Mouse (Mus musculus): Measurements from ENCODE around the gene Tiam1. TPM values are rescaled to one million over a fixed set of nuclear protein-coding genes. Genes with fewer than 3 reads are reported as not detected.
A peak's percentile ranks its signal among the peaks of the same experiment; 100 is the strongest.

The Tiam1 gene
- polyA plus RNA-seq, 1 experiment from 2014 or later: 24.5 TPM

DNA sequence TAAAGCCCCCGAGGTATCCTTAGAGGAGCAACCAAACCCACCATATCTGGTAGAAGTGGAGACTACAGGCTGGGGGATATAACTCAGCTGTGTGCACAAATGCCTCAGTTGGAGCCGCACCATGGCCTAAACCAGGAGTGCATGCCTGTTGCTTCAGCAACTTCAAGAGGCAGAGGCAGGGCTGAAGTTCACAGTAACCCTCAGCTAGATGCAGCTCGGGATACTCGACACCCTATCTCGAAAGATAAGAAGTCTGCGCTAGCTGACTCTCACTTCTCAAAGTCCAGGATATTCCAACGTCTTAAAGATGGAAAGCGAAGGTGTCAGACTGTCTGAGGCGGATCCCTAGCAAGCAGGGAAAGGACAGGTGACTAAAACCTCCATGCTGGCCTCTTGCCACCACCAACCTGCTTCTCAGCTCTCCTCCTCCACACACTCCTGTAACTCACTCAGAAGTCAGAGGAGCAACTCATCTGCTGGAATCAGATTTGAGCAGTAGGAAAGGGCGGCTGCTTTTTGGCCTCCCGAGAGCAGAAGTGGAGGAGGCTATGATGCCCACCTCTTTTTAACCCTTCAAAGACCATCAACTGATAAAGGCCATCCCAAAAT, 52.4 kb downstream of the Tiam1 start:
- Histone ChIP-seq H3K27me3 (ENCODE audit: control insufficient read depth, insufficient read depth, low read length) (no peaks in the 10 kb centered on the region), H3K9ac (ENCODE audit: low read depth, low read length) (no peak overlapping the region), H3K4me2 (replicated peaks; ENCODE audit: low read depth, low read length) (no peak overlapping the region), H3K27ac (ENCODE audit: low read depth, low read length) (no peak overlapping the region), H3K4me3 (ENCODE audit: low read length) (no peak overlapping the region), H3K4me1 (ENCODE audit: control insufficient read depth, insufficient read depth, low read length) (peaks cover 19% of the 10 kb centered on the region; the same call in 1 of the 2 replicates), H3K9me3 (ENCODE audit: control insufficient read depth, low read length) (no peaks in the 10 kb centered on the region), H3K36me3 (ENCODE audit: control insufficient read depth, insufficient read depth, low read length) (no peaks in the 10 kb centered on the region)
- 48% methylated on average over 11 of the region's 11 CpGs for WGBS
- no peak for ATAC-seq (ENCODE audit: low FRiP score, low TSS enrichment)

GRCm38 (mm10) chr16:90090368-90090767, 53.2 kb downstream of the Tiam1 start:
- H3K4me1 ChIP-seq (ENCODE audit: control insufficient read depth, insufficient read depth, low read length): peaks cover 12% of the 10 kb centered on the region; the same call in 1 of the 2 replicates
- no peak overlapping the region for H3K9ac ChIP-seq (ENCODE audit: low read depth, low read length)
- H3K27ac ChIP-seq (ENCODE audit: low read depth, low read length): no peak overlapping the region
- no peak for ATAC-seq (ENCODE audit: low FRiP score, low TSS enrichment)
- no peaks in the 10 kb centered on the region for H3K27me3 ChIP-seq (ENCODE audit: control insufficient read depth, insufficient read depth, low read length)
- H3K36me3 ChIP-seq (ENCODE audit: control insufficient read depth, insufficient read depth, low read length): no peaks in the 10 kb centered on the region
- 96% methylated on average over 13 of the region's 13 CpGs for WGBS
- no peaks in the 10 kb centered on the region for H3K9me3 ChIP-seq (ENCODE audit: control insufficient read depth, low read length)
- no peak overlapping the region for H3K4me2 ChIP-seq (replicated peaks; ENCODE audit: low read depth, low read length)
- H3K4me3 ChIP-seq (ENCODE audit: low read length): no peak overlapping the region

DNA sequence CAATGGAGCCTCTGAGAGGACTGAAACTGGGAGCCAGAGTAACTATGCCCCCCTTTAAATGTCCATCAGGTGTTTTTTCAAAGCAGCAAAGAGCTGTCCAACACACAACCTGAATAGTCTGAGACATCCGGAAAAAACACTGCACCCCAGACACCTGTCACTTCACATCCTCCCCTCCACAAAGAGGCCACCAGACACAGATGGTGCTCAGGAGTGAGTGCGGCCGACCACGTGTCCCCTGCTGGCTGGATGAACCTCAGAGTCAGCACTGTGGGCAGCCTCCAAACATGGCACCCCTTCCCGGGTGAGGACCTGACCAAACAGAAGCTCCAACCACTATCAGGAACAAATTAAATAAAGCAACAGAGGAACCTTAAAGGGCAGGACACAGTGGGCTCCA, 56.3 kb downstream of the Tiam1 start:
- no peaks in the 10 kb centered on the region for H3K27me3 ChIP-seq (ENCODE audit: control insufficient read depth, insufficient read depth, low read length)
- H3K9me3 ChIP-seq (ENCODE audit: control insufficient read depth, low read length): no peaks in the 10 kb centered on the region
- no peaks in the 10 kb centered on the region for H3K36me3 ChIP-seq (ENCODE audit: control insufficient read depth, insufficient read depth, low read length)
- H3K27ac ChIP-seq (ENCODE audit: low read depth, low read length): no peak overlapping the region
- no peak overlapping the region for H3K4me3 ChIP-seq (ENCODE audit: low read length)
- 0 out of 2 replicates have a peak, but pooled peaks cover 5% of the 10 kb centered on the region for H3K4me1 ChIP-seq (ENCODE audit: control insufficient read depth, insufficient read depth, low read length)
- no peak for ATAC-seq (ENCODE audit: low FRiP score, low TSS enrichment)
- no peak overlapping the region for H3K4me2 ChIP-seq (replicated peaks; ENCODE audit: low read depth, low read length)
- 90% methylated on average over 5 of the region's 5 CpGs for WGBS
- H3K9ac ChIP-seq (ENCODE audit: low read depth, low read length): no peak overlapping the region

DNA sequence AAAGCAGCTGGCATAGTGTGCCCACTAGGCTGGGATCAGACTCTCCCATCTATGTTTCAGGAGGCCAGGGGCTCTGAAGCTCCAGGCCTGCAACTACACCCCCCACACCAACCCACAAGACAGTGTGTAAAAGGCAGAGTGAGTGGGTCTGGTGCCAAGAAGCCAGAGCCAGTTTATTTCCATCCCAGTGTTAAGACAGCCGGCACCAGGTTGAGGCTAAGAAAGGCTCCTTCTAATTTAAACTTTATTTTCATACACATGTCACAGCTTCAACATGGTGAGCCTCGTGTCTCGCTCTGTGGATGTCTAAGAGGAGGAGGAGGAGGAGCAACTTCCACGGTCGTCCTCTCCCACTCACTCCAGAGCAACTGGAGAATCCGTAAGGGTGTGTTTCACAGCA, 57.5 kb downstream of the Tiam1 start:
- no peak overlapping the region for H3K4me2 ChIP-seq (replicated peaks; ENCODE audit: low read depth, low read length)
- 63% methylated on average over 6 of the region's 6 CpGs for WGBS
- H3K9me3 ChIP-seq (ENCODE audit: control insufficient read depth, low read length): no peaks in the 10 kb centered on the region
- H3K4me3 ChIP-seq (ENCODE audit: low read length): no peak overlapping the region
- H3K27me3 ChIP-seq (ENCODE audit: control insufficient read depth, insufficient read depth, low read length): no peaks in the 10 kb centered on the region
- ATAC-seq (ENCODE audit: low FRiP score, low TSS enrichment): no peak
- H3K9ac ChIP-seq (ENCODE audit: low read depth, low read length): no peak overlapping the region
- H3K36me3 ChIP-seq (ENCODE audit: control insufficient read depth, insufficient read depth, low read length): no peaks in the 10 kb centered on the region
- H3K4me1 ChIP-seq (ENCODE audit: control insufficient read depth, insufficient read depth, low read length): peaks cover 4% of the 10 kb centered on the region; the same call in 1 of the 2 replicates
- no peak overlapping the region for H3K27ac ChIP-seq (ENCODE audit: low read depth, low read length)

DNA sequence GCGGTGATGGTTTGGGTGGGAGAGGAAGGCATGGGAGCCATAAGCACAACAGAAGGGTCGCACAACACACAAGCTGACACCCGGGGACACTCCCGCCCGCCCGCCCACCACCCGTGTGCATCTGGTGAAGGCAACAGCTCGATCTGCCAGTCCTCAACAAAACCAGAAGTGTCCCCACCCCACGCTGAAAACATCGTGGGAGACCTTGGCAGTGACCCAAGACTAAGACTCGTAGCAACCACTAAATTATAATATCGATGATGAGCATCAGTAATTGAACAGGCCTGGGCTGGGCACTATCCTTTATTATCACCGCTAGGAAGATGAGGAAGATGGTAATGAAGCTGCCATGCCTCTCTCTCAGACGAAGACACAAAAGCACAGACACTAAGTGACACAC, 58.0 kb downstream of the Tiam1 start:
- Histone ChIP-seq H3K27me3 (ENCODE audit: control insufficient read depth, insufficient read depth, low read length) (no peaks in the 10 kb centered on the region), H3K9ac (ENCODE audit: low read depth, low read length) (no peak overlapping the region), H3K36me3 (ENCODE audit: control insufficient read depth, insufficient read depth, low read length) (no peaks in the 10 kb centered on the region), H3K27ac (ENCODE audit: low read depth, low read length) (no peak overlapping the region), H3K9me3 (ENCODE audit: control insufficient read depth, low read length) (no peaks in the 10 kb centered on the region), H3K4me3 (ENCODE audit: low read length) (no peak overlapping the region), H3K4me2 (replicated peaks; ENCODE audit: low read depth, low read length) (no peak overlapping the region), H3K4me1 (ENCODE audit: control insufficient read depth, insufficient read depth, low read length) (peaks cover 5% of the 10 kb centered on the region; the same call in 1 of the 2 replicates)
- no peak for ATAC-seq (ENCODE audit: low FRiP score, low TSS enrichment)
- WGBS: 82% methylated on average over 14 of the region's 14 CpGs

DNA sequence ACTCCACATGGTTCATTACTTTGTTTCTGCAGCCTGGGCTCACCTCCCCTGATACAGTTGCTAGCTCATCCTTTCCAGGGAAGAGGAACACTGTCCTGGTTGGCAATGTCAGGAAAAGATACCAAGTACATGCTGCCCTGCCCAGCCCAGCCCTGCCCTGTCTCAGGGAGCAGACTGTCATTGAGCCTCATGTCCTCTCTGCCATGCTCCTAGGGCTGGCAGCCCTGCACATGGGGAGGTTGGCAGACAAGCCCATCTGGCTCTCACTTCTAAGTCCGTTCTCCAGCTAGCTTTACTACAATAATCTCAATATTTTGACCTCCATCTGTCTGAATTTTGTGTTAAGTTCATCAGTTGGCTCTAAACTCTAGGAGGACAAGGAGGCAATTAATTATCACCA, 62.4 kb downstream of the Tiam1 start:
- no peaks in the 10 kb centered on the region for H3K36me3 ChIP-seq (ENCODE audit: control insufficient read depth, insufficient read depth, low read length)
- H3K27me3 ChIP-seq (ENCODE audit: control insufficient read depth, insufficient read depth, low read length): no peaks in the 10 kb centered on the region
- ATAC-seq (ENCODE audit: low FRiP score, low TSS enrichment): peak; percentile 55; the same call in 1 of the 2 replicates
- no peak overlapping the region for H3K4me3 ChIP-seq (ENCODE audit: low read length)
- peaks cover 5% of the 10 kb centered on the region; the same call in 1 of the 2 replicates for H3K4me1 ChIP-seq (ENCODE audit: control insufficient read depth, insufficient read depth, low read length)
- no peak overlapping the region for H3K27ac ChIP-seq (ENCODE audit: low read depth, low read length)
- no peaks in the 10 kb centered on the region for H3K9me3 ChIP-seq (ENCODE audit: control insufficient read depth, low read length)
- H3K9ac ChIP-seq (ENCODE audit: low read depth, low read length): no peak overlapping the region
- WGBS: 55% methylated on average over 1 of the region's 1 CpGs
- H3K4me2 ChIP-seq (replicated peaks; ENCODE audit: low read depth, low read length): no peak overlapping the region

DNA sequence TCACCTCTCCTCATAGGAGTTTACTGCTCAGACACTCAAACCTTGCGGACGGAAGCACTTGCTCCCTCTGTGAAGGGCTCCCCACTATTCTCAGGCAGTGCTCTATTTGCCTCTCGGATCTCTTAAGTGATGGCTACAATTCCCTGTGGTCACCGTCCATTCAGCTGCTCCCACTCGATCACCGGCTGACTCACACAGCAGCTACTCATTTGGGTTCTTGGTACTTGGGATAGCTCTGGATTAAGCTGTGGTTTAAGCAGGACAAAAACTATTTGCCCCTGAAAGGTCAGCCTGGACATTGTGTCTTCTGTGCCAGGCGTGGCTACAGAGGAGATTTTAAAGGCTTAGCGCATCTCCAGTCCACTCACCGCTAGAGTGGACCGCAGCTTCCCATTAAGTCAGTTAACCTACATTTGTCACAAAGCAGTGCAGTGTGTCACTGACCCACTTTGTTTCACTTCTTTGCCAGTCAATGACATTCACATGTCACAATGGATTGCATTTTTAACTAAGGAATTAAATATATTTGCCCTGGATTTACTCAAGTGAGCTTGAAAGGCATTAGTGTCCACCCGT, 64.7 kb downstream of the Tiam1 start:
- peaks cover 8% of the 10 kb centered on the region; the same call in 1 of the 2 replicates for H3K4me1 ChIP-seq (ENCODE audit: control insufficient read depth, insufficient read depth, low read length)
- H3K36me3 ChIP-seq (ENCODE audit: control insufficient read depth, insufficient read depth, low read length): no peaks in the 10 kb centered on the region
- WGBS: 91% methylated on average over 11 of the region's 11 CpGs
- H3K4me3 ChIP-seq (ENCODE audit: low read length): no peak overlapping the region
- H3K27ac ChIP-seq (ENCODE audit: low read depth, low read length): no peak overlapping the region
- no peak overlapping the region for H3K9ac ChIP-seq (ENCODE audit: low read depth, low read length)
- ATAC-seq (ENCODE audit: low FRiP score, low TSS enrichment): no peak
- H3K9me3 ChIP-seq (ENCODE audit: control insufficient read depth, low read length): no peaks in the 10 kb centered on the region
- H3K4me2 ChIP-seq (replicated peaks; ENCODE audit: low read depth, low read length): no peak overlapping the region
- H3K27me3 ChIP-seq (ENCODE audit: control insufficient read depth, insufficient read depth, low read length): no peaks in the 10 kb centered on the region

DNA sequence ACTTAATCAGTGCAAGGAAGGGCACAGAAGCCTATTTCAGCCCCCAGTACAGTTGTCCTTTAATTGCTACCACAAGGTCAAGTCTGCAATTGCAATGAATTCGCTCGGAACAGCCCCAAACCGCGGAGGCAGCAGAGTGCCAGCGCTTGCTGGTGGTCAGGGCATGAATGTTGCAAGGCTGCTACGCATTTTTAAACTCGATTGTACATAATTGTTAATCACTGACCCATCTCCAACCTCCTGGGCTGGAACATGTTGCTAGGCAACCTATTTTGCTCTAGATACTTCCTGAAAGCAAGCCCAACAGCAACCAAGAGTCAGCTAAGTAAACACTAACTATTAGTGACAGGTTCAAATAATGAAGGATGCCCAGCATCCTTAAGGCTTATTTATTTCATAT, 70.1 kb downstream of the Tiam1 start:
- peak; percentile 50; the same call in 1 of the 2 replicates for ATAC-seq (ENCODE audit: low FRiP score, low TSS enrichment)
- no peak overlapping the region for H3K4me2 ChIP-seq (replicated peaks; ENCODE audit: low read depth, low read length)

GRCm38 (mm10) chr16:90072651-90073050, 70.9 kb downstream of the Tiam1 start:
- 8% methylated on average over 15 of the region's 15 CpGs for WGBS
- no peak overlapping the region for H3K4me3 ChIP-seq (ENCODE audit: low read length)
- 0 out of 2 replicates have a peak, but pooled peaks have one; percentile 32 for ATAC-seq (ENCODE audit: low FRiP score, low TSS enrichment)
- H3K27ac ChIP-seq (ENCODE audit: low read depth, low read length): no peak overlapping the region
- H3K9ac ChIP-seq (ENCODE audit: low read depth, low read length): no peak overlapping the region
- H3K36me3 ChIP-seq (ENCODE audit: control insufficient read depth, insufficient read depth, low read length): no peaks in the 10 kb centered on the region
- no peaks in the 10 kb centered on the region for H3K27me3 ChIP-seq (ENCODE audit: control insufficient read depth, insufficient read depth, low read length)
- peaks cover 20% of the 10 kb centered on the region for H3K4me1 ChIP-seq (ENCODE audit: control insufficient read depth, insufficient read depth, low read length)
- no peak overlapping the region; the same call in 1 of the 2 replicates for H3K4me2 ChIP-seq (replicated peaks; ENCODE audit: low read depth, low read length)
- H3K9me3 ChIP-seq (ENCODE audit: control insufficient read depth, low read length): no peaks in the 10 kb centered on the region

More for the DNA sequence above, 70.1 kb downstream of the Tiam1 start:
- no peaks in the 10 kb centered on the region for H3K27me3 ChIP-seq (ENCODE audit: control insufficient read depth, insufficient read depth, low read length)
- peak overlapping the region; percentile 3; the same call in 1 of the 2 replicates for H3K27ac ChIP-seq (ENCODE audit: low read depth, low read length)
- H3K36me3 ChIP-seq (ENCODE audit: control insufficient read depth, insufficient read depth, low read length): no peaks in the 10 kb centered on the region
- H3K9ac ChIP-seq (ENCODE audit: low read depth, low read length): no peak overlapping the region
- WGBS: 44% methylated on average over 7 of the region's 7 CpGs
- peaks cover 20% of the 10 kb centered on the region for H3K4me1 ChIP-seq (ENCODE audit: control insufficient read depth, insufficient read depth, low read length)
- no peaks in the 10 kb centered on the region for H3K9me3 ChIP-seq (ENCODE audit: control insufficient read depth, low read length)
- H3K4me3 ChIP-seq (ENCODE audit: low read length): no peak overlapping the region

All from kidney, embryonic 14.5 days (tissue).